In genomic region chr10:108538546-108538945, GRCm38 (mm10) we compare ENCODE assay signal across 19 mouse cellular contexts.
A peak's percentile ranks its signal among the peaks of the same experiment; 100 is the strongest.
DNase-seq lines count a peak whose midpoint lies in the region; ATAC-seq and TF ChIP-seq lines count a peak whose summit lies in the region.
"Had no signal": no experiment of that assay in that cellular context is flagged by ENCODE, and none has a peak within 500 bp of the region (broad histone marks: within the 10 kb centered on the region; RNA-seq: fewer than 3 reads in every experiment).

No protein-coding gene starts in this region.

- no peak for TF ChIP-seq CTCF in heart, adult 2 months (IDR thresholded peaks at IDR 0.05)
- no peak for TF ChIP-seq CTCF in midbrain, postnatal 0 days (IDR thresholded peaks at IDR 0.05)

- no peak overlapping the region for H3K4me2 ChIP-seq in heart, embryonic 16.5 days (ENCODE audit: low read depth, low read length)
- no peak overlapping the region for H3K4me2 ChIP-seq in midbrain, postnatal 0 days (ENCODE audit: low read depth, low read length, poor library complexity, severe bottlenecking)
- H3K4me2 ChIP-seq: lung, embryonic 14.5 days; midbrain, embryonic 13.5 days had no signal

- no peaks in the 10 kb centered on the region for H3K9me3 ChIP-seq in heart, embryonic 16.5 days (replicated peaks; ENCODE audit: control insufficient read depth, low read length)
- H3K9me3 ChIP-seq in midbrain, postnatal 0 days (ENCODE audit: low read length), result no peaks in the 10 kb centered on the region
- H3K9me3 ChIP-seq: embryonic facial prominence, embryonic 10.5 days; midbrain, embryonic 13.5 days had no signal

- H3K4me1 ChIP-seq in heart, embryonic 16.5 days (ENCODE audit: control insufficient read depth, insufficient read depth, low read length), result peaks cover 7% of the 10 kb centered on the region
- peaks cover 1% of the 10 kb centered on the region; the same call in 1 of the 2 replicates for H3K4me1 ChIP-seq in heart, adult 2 months (ENCODE audit: control insufficient read depth, insufficient read depth, low read length)
- H3K4me1 ChIP-seq in midbrain, postnatal 0 days (ENCODE audit: insufficient read depth, low read length), result no peaks in the 10 kb centered on the region
- H3K4me1 ChIP-seq: embryonic facial prominence, embryonic 10.5 days; midbrain, embryonic 13.5 days had no signal

- DNase-seq in adrenal gland, adult 2 months, result peak; percentile 29
- no peak for DNase-seq in adrenal gland, adult 18-20 months (ENCODE audit: low spot score in 2 of 2)
- no peak for DNase-seq in heart, adult 2 months
- peak; percentile 35 for DNase-seq in 3134 (ENCODE audit: extremely low read depth, insufficient read length, low spot score)
- peak; percentile 49 for DNase-seq in fat pad, adult 2 months (ENCODE audit: extremely low read depth, low read depth, low spot score)
- DNase-seq in midbrain, postnatal 0 days (ENCODE audit: low spot score), result no peak
- DNase-seq: cerebellum, adult 2 months; kidney, adult 8-10 months; kidney, postnatal 4 days; layer of hippocampus, postnatal 36 days; liver; lung, embryonic 14.5 days had no signal

- H3K36me3 ChIP-seq in heart, embryonic 16.5 days (ENCODE audit: control insufficient read depth, insufficient read depth), result no peaks in the 10 kb centered on the region
- no peaks in the 10 kb centered on the region for H3K36me3 ChIP-seq in heart, adult 2 months (ENCODE audit: control insufficient read depth, insufficient read depth, low read length)
- no peaks in the 10 kb centered on the region for H3K36me3 ChIP-seq in midbrain, postnatal 0 days (ENCODE audit: insufficient read depth, low read length)
- H3K36me3 ChIP-seq: embryonic facial prominence, embryonic 10.5 days; midbrain, embryonic 13.5 days had no signal

- H3K4me3 ChIP-seq in heart, embryonic 16.5 days (ENCODE audit: low read length), result no peak overlapping the region
- no peak overlapping the region for H3K4me3 ChIP-seq in heart, adult 2 months
- no peak overlapping the region for H3K4me3 ChIP-seq in midbrain, postnatal 0 days (ENCODE audit: low read depth, low read length)
- H3K4me3 ChIP-seq: embryonic facial prominence, embryonic 10.5 days; erythroblast, embryonic 14.5 days; midbrain, embryonic 13.5 days; myocyte had no signal

- 21% methylated on average over 3 of the region's 3 CpGs for WGBS in heart, embryonic 16.5 days
- WGBS in heart, adult 2 months, result 13% methylated on average over 3 of the region's 3 CpGs
- 91% methylated on average over 3 of the region's 3 CpGs for WGBS in midbrain, postnatal 0 days

- peak overlapping the region; percentile 10; the same call in 1 of the 2 replicates for H3K27ac ChIP-seq in heart, embryonic 16.5 days (ENCODE audit: low read length)
- no peak overlapping the region for H3K27ac ChIP-seq in heart, adult 2 months
- no peak overlapping the region for H3K27ac ChIP-seq in midbrain, postnatal 0 days (ENCODE audit: low read depth, low read length)
- H3K27ac ChIP-seq: embryonic facial prominence, embryonic 10.5 days; midbrain, embryonic 13.5 days had no signal

- intact Hi-C loops in heart, adult 2 months (cut with DNase I), result loop anchor here (5.0 kb wide), 4 partner anchors 91 to 736 kb away; no protein-coding TSS in a partner anchor

- H3K9ac ChIP-seq in heart, embryonic 16.5 days (ENCODE audit: low read length), result no peak overlapping the region
- no peak overlapping the region for H3K9ac ChIP-seq in heart, adult 2 months (ENCODE audit: low read depth, low read length)
- no peak overlapping the region for H3K9ac ChIP-seq in midbrain, postnatal 0 days (replicated peaks; ENCODE audit: low read length, poor library complexity, severe bottlenecking)
- H3K9ac ChIP-seq: lung, embryonic 14.5 days; midbrain, embryonic 13.5 days had no signal

- no peak for TF ChIP-seq POLR2A in heart, adult 2 months (IDR thresholded peaks at IDR 0.05; ENCODE audit: insufficient read depth, low read depth, low read length)

- ATAC-seq in heart, embryonic 16.5 days (replicated peaks; ENCODE audit: extremely low read depth, insufficient read depth, low FRiP score), result no peak
- no peak for ATAC-seq in midbrain, postnatal 0 days (ENCODE audit: low FRiP score)
- no peak for ATAC-seq in activated CD4-positive, CD25-positive, alpha-beta regulatory T cell, adult 4 months
- ATAC-seq: forebrain, embryonic 16.5 days had no signal

- H3K27me3 ChIP-seq in heart, embryonic 16.5 days (ENCODE audit: control insufficient read depth, insufficient read depth, low read length), result no peaks in the 10 kb centered on the region
- H3K27me3 ChIP-seq in heart, adult 2 months (ENCODE audit: control insufficient read depth, insufficient read depth, low read length), result no peaks in the 10 kb centered on the region
- no peaks in the 10 kb centered on the region for H3K27me3 ChIP-seq in midbrain, postnatal 0 days (ENCODE audit: insufficient read depth, low read length)
- H3K27me3 ChIP-seq: midbrain, embryonic 13.5 days had no signal

- no peaks in the 10 kb centered on the region for H3K79me2 ChIP-seq in heart, adult 2 months (replicated peaks; ENCODE audit: control insufficient read depth, insufficient read depth, low read length)

- TF ChIP-seq EP300 in heart, adult 2 months (IDR thresholded peaks at IDR 0.05; ENCODE audit: insufficient read depth, low read depth, low read length), result no peak

Comparison
In these comparisons a context has a peak if more than half of its experiments do, and no peak if none do; other contexts are left out.
1. DNase-seq: peak in adrenal gland, adult 2 months (single experiment), 3134 (single experiment) and fat pad, adult 2 months (single experiment); none in adrenal gland, adult 18-20 months (0 of 2), heart, adult 2 months (0 of 2) and midbrain, postnatal 0 days (single experiment).